Mouse (Mus musculus) bone marrow macrophage, adult 2 months (primary cell): ENCODE data around the gene Homer2. TPM values are rescaled to one million over a fixed set of nuclear protein-coding genes. Genes with fewer than 3 reads are reported as not detected.

Experiments
- H3K27ac ChIP-seq: 2 replicates; pipeline ENCODE4 v1.5.1; 2012; ENCODE audit warnings: low read depth, low read length; ENCODE audit not compliant: insufficient read depth
- H3K4me1 ChIP-seq: 2 replicates; pipeline ENCODE4 v1.6.1; 2012; ENCODE audit warnings: low read length; ENCODE audit not compliant: control insufficient read depth, insufficient read depth
- H3K4me3 ChIP-seq: 2 replicates; pipeline ENCODE4 v1.5.1; 2012; ENCODE audit warnings: mild to moderate bottlenecking, low read length, moderate library complexity; ENCODE audit not compliant: insufficient read depth
- CTCF ChIP-seq: IDR thresholded peaks from 2 replicates; pipeline ENCODE4 v1.5.1; 2012; ENCODE audit warnings: low read depth, mild to moderate bottlenecking, low read length, moderate library complexity
- POLR2A ChIP-seq: IDR thresholded peaks from 2 replicates; pipeline ENCODE4 v1.6.1; 2012; ENCODE audit warnings: mild to moderate bottlenecking, low read depth, low read length, borderline replicate concordance
- polyA plus RNA-seq: library from polyadenylated mRNA; stranded (reverse); fragments of >200 nt; gene quantifications from 2 replicates; pipeline ENCODE4 v1.2.4, GENCODE M21; 2012; ENCODE audit not compliant: missing spikeins, insufficient read depth, insufficient read length

The Homer2 gene
- polyA plus RNA-seq, 1 experiment = not detected

DNA sequence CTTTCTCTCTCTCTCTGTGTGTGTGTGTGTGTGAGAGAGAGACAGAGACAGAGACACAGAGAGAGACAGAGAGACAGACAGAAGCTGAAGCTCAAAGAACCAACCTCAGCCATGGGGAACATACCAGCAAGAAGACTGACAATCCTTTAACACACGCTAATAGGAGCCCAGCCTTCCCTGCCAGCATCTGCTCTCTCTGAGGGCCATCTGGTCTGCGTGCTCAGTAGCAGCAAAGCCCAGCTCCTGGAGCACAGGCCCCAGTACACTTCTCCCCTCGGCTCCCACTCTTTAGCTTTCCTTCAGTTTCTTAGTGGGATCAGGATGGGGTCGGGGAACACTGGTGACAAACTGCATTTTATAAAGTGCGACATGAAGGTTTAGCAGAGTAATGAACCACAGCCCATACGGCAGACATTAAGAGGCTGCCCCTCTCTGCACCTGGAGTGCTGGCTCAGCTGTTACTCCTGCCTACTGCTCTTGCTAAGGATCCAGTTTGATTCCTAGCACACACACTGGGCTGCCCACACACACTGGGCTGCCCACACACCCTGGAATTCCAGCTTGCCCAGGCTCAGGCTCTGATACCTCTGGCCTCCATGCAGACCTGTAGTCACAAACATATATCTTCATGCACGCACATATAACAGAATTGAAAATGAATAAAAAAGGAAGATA lies 141.8 kb downstream of the Homer2 start:
- TF ChIP-seq CTCF = no peak
- no peak for TF ChIP-seq POLR2A
- Histone ChIP-seq H3K4me3 (no peak overlapping the region), H3K27ac (no peak overlapping the region), H3K4me1 (no peaks in the 10 kb centered on the region)

DNA sequence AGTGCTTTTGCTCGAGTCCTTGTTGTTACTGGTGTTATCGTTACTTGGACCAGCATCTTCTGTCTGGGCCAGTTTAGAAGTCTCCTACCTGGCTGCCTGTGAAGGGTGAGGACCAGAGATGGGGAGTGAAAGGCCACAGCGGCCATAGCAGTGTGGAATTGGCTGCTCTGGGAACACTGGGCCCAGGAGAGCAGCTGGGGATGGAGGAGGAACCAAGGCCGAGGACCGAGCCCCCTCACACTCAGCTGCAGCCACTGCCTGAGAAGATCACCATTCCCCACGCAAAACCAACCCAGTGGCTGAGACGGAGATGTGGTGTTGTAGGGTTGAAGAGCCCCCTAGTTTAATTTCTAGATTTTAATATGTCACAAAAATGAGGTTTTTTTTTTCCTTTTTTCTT lies 142.6 kb downstream of the Homer2 start:
- H3K4me3 ChIP-seq = no peak overlapping the region
- H3K27ac ChIP-seq = no peak overlapping the region
- TF ChIP-seq POLR2A (no peak), CTCF (no peak)
- H3K4me1 ChIP-seq = no peaks in the 10 kb centered on the region

DNA sequence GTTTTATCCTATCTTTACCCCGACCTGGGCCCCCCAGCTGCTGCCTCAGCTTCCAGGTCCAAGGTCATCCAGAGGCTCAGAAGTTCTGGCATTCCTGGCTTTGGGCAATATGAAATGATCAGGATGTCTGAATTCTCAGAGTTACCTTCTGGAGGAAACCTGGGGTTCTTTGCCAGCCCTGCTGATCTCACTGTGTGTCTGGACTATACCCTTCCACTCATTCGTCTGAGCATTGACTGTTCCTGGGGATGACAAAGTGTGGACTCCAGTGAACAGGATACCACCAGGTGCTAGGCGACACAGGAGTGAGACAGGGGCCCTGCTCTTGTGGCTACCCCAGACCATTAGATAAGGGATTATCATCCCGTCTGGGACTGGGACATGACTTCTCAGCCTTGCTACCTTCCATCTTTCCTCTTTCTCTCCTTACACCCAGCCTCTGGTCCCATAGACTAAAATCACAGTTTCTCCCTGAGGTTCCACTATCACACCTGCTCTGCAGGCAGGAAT lies 143.8 kb downstream of the Homer2 start:
- Histone ChIP-seq H3K4me1 (no peaks in the 10 kb centered on the region), H3K27ac (no peak overlapping the region), H3K4me3 (no peak overlapping the region)
- TF ChIP-seq CTCF (no peak), POLR2A (no peak)

DNA sequence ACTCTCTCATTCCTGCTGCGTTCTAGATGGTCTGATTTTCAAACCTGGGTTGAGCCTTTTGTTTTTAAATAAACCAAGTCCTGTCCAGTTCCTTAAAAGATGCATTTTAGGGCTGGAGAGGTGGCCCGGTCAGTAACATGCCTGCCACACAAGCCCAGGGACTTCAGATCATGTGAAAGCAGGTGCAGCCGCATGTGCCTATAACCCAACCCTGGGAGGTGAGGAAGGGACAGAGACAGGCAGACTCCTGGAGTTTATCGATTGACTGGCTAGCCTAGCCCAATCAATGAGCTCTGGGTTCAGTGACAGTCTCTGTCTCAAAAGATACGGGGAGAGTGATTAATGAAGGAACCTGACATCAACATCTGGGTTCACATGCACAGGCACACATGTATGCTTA lies 146.1 kb downstream of the Homer2 start:
- TF ChIP-seq POLR2A (no peak), CTCF (no peak)
- Histone ChIP-seq H3K4me1 (no peaks in the 10 kb centered on the region), H3K4me3 (no peak overlapping the region), H3K27ac (no peak overlapping the region)

DNA sequence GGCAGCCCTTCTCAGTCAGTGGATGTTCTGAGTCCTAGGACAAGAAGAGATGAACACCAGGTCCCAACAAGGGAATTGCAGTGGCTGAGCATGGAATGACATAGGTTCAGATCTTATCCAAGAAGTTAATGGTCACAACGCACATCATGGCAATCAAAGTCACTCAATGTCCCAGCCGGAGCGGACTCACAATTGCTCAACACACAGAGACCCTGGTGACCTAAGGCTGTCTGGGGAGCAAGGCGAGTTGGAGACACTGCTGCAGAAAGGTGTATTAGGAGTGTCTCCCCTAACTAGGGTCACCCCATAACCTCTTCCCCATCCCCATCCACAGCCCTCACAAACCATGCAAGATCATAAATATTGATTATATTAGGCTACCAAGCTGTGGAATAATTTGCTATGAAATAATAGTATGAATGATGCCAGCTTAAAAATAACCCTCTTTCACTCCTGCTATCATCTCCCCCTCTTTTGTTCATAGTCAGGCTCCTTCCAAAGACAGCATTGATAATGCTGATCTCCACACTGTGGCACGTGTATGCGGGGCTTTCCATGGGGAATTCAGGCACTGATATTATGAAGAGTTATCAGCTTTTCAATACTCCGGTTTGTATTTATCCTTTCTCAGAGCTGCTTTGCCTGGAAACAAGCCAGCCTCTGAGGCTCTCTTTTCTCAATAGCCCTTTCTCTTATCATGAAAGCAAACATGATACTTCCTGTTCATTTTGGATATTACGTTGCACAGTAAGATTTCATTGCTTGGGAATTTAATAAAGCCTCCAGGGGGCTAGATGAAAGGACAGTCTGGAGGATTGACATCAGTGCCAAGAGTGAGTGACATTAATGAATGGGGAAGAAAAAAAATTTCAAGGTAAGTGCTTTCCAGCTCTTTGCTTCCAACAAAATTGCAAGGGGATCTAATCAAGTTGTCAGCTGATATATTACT lies 147.0 kb downstream of the Homer2 start:
- Histone ChIP-seq H3K4me3 (no peak overlapping the region), H3K4me1 (no peaks in the 10 kb centered on the region), H3K27ac (no peak overlapping the region)
- TF ChIP-seq POLR2A (no peak), CTCF (no peak)

DNA sequence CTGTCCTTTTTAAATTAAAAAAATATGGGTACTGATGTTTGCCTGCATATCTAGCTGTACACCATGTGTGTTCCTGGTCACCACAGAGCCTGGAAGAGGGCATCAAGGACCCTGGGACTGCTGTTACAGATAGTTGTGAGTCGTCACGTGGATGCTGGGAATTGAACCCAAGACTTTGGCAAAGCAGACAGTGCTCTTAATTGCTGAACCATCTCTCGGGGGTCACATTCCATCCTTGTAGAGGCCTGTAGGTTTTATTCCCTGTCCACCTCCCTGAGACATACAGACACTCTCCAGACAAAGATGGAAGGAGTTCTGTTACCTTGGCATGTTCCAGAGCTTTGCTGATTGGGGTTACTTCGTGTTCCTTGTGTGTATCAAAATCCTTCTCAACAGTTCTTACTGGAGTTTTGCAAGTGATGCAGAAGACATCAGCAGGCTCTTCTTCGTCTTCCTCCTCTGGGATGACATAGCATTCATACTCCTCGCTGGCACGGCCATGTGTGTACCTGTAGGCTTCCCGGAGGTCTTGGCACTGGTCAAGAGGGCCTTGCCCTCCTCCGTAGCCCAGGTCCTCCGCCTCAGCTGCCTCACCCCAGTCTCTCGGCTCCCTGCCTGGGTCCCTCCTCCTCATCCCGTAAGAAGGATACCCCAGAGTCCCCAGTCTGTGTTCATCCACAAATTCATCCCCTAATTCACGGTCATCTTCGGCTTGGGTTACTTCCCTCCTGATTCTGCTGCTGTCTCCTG lies 147.9 kb downstream of the Homer2 start:
- no peaks in the 10 kb centered on the region for H3K4me1 ChIP-seq
- TF ChIP-seq POLR2A = no peak
- TF ChIP-seq CTCF = no peak

DNA sequence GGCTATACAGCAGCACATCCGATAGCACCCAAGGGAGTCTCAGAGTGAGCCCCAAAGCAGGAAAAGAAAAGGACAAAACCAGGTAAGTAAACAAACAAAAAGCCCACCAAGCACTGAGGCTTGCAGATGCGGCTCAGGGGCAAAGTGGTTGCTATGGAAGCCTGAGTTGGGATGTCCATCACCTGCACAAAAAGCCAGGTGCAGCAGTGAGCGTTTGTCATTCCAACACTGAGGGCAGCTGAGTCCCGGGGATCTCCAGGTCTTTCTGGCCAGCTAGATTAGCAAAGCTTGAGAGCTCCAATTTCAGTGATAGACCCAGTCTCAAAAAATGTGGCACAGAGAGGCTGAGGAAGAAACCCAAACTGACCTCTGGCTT lies 149.4 kb downstream of the Homer2 start:
- no peak for TF ChIP-seq CTCF
- no peak for TF ChIP-seq POLR2A
- Histone ChIP-seq H3K4me3 (no peak overlapping the region), H3K27ac (no peak overlapping the region), H3K4me1 (no peaks in the 10 kb centered on the region)

More for the DNA sequence above, 147.9 kb downstream of the Homer2 start:
- Histone ChIP-seq H3K27ac (no peak overlapping the region), H3K4me3 (no peak overlapping the region)

DNA sequence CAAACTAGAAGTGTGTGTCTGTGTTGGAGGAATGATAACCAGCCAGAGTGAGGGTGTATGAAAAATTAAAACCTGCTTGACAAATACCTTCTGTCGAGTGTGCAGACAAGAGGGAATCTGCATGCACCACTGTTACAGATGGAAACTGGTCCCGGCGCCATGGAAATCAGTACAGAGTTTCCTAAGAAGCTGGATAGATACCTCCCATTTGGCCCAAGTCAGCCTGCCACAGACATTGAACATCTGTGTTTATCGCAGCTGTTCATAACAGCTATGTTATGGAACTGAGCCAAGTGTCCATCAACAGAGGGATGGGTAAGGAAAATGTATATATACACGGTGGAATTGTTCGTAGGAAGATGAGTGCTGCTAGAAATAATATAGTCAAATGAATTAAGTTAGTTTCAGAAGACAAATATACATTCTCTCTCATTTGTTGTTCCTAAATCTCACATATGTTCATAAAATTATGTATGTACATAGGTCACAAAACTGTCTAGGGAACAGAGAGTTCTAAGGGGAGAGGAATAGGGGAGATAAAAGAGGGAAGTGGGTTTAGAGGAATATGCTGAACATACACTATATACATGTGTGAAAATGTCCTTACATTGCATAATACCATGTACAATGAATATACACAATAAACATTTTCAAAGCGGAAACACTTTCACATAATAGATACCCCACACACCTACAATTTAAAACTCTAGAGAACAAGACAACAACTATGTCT lies 149.9 kb downstream of the Homer2 start:
- Histone ChIP-seq H3K4me1 (no peaks in the 10 kb centered on the region), H3K4me3 (no peak overlapping the region), H3K27ac (no peak overlapping the region)
- no peak for TF ChIP-seq CTCF
- no peak for TF ChIP-seq POLR2A

DNA sequence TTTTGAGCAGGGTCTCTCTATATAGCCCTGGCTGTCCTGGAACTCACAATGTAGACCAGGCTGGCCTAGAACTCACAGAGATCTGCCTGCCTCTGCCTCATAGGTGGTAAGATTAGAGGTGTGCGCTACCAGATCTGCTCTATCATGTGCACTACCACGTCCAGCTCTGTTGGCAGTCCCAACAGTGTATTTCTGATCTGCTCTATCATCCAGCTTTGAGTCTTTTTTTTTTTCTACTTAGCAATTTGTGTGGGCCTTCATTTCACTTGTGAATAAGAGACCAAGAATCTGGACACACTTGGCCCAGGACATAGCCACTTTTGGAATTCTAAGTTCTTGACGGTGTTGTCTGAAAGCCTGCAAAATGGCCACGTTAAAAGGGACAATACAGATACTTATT lies 150.5 kb downstream of the Homer2 start:
- no peak overlapping the region for H3K4me3 ChIP-seq
- TF ChIP-seq POLR2A (no peak), CTCF (no peak)
- H3K4me1 ChIP-seq = no peaks in the 10 kb centered on the region
- no peak overlapping the region for H3K27ac ChIP-seq
